Mouse (Mus musculus) regulatory T cell (primary cell): Measurements from ENCODE around the gene Naip1.
"Not testable (repeated sequence)": the region's sequence is repeated elsewhere in the genome, so short reads cannot be mapped to it uniquely, and the experiment has no call there.

Source experiments
- in situ Hi-C: fragments of 300-600 bp; cut with MboI, MseI; formaldehyde crosslinking; loops from one replicate; pipeline ENCODE4 v1.15.1; 2025; ENCODE audit warnings: high pct_unique_total_duplicates

Gene Naip1

DNA sequence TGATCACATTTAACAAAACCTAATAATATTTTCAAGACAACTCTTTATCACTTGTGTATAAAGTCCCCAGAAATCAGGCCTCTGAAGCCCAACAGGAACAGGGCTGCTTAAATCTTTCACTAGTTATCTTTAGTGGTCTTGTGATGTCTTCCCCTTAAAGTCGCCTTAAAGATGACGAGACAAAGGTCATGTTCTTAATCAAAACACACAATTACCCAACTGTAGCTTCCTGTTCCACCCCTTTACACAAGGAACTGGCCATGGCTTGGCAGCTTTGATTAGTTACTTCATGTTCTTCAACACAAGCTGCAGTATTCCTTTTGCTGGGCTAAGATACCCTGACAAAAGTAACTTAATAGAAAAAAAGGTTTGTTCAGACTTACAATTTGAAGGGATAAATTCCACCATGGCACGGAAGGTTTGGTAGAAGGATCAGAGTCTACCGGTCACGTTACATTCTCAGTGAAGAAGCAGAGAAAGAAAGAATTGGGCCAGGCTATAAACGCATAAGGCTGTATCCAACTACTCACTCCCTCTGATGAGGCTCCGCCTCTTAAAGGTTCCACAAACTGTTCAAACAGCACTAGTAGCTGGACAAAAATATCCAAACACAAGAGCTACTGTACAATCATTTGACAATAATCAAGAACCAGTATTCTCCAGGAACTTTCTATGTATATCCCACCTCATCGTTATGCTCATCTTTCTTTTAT is at the start of gene Naip1:
Gene Naip1 (minus strand): TSS at position 455 of the 713 bp plus-strand sequence.
- in situ Hi-C loops = not testable (repeated sequence)

GRCm38 (mm10) chr13:100499625-100500024 is 47.0 kb upstream of the Naip1 start:
- in situ Hi-C loops = loop anchor here (25.0 kb wide), 1 partner anchor 1162 kb away; the partner anchor contains the start of genes Mrps27 and Ptcd2

GRCm38 (mm10) chr13:100495337-100495736 is 42.7 kb upstream of the Naip1 start:
- in situ Hi-C loops = loop anchor here (25.0 kb wide), 1 partner anchor 1158 kb away; the partner anchor contains the start of genes Mrps27 and Ptcd2

DNA sequence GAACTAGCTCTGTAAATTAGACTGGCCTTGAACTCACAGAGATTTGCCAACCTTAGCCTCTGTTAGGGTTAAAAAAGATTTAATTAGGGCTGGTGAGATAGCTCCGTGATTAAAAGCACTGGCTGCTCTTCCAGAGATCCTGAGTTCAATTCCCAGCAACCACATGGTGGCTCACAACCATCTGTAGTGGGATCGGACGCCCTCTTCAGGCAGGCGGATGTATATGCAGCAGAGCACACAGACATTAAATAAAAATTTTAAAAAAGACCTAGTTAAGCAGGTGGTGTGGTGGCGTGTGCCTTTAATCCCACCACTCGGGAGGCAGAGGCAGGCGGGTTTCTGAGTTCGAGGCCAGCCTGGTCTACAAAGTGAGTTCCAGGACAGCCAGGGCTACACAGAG is 41.7 kb upstream of the Naip1 start:
- in situ Hi-C loops = loop anchor here (25.0 kb wide), 1 partner anchor 1157 kb away; the partner anchor contains the start of genes Mrps27 and Ptcd2

DNA sequence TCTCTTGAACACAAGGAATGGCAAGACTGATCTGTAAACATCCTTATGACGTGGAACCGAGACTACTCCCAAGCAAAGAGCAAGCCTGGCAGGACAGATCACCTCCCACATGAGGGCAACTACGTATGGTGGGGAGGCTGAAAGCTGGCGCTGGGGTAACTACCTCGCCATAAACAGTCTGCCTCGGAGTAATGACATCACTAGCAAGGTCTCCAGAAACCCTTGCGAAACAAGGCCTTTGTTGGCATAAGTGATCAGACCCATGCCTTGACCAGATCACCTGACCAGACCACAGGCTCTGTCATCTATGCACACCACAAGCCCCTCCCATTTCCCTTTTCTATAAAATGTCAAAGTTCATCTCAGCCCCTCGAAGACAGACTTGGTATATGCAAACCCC is 40.6 kb upstream of the Naip1 start:
- in situ Hi-C loops = loop anchor here (25.0 kb wide), 1 partner anchor 1156 kb away; the partner anchor contains the start of genes Mrps27 and Ptcd2

- in situ Hi-C loops = loop anchor here (25.0 kb wide), 1 partner anchor 1155 kb away; the partner anchor contains the start of genes Mrps27 and Ptcd2
Measured at GRCm38 (mm10) chr13:100492061-100492787, 39.6 kb upstream of the Naip1 start, which contains the start of gene Gtf2h2. Gtf2h2 (minus strand) TSS chr13:100492579.

DNA sequence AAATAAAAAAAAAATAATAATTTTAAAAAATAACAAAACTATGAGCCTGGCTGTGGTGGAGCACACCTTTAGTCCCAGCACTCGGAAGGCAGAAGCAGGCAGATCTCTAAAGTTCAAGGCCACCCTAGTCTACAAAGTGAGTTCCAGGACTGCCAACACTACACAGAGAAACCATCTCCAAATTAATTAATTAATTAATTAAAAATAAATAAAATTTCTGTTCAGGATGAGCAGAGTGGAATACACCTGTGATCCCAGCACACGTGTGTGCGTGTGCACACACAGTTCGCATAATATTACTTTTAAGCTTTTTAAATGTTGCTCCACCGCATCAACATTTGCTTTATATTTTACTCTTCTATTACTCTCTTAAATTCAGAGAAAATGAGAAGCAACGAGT is 39.0 kb upstream of the Naip1 start:
- in situ Hi-C loops = loop anchor here (25.0 kb wide), 1 partner anchor 1154 kb away; the partner anchor contains the start of genes Mrps27 and Ptcd2

DNA sequence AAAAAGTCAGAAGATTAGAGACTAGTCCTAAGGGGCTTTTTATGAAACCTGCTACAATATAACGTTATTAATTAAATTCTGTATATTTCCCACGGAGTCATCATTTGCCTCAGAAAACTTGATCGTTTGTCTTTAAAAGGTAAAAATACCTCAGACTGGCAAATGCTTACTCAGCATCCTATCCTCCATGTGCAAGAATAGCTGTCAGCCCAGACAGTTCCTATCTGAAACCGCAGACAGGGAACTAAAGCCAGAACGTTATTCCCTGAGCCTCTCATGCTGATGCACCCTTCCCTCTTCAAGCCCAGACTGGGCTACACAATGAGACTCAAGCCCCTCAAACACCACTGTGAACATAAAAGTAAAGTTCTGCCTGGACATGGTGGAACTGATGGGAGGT is 37.8 kb upstream of the Naip1 start:
- in situ Hi-C loops = loop anchor here (25.0 kb wide), 1 partner anchor 1153 kb away; the partner anchor contains the start of genes Mrps27 and Ptcd2

DNA sequence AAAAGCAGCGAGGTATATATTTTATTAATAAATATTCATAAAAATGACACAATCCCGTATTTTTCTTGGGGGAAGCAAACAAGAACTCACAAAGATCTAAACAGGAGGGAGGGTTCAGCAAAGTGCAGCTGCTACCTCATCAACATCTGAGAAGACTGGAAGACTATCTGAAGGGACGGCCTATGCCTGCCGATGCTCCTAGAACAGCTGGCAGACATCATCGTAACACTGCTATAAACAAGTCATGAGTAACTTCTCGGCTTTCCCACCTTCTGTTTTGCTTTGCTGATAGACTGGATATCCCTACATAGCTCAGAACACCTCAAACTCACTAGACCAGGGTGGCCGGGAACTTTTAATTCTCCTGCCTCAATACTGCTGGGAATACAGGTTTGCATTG is 30.9 kb upstream of the Naip1 start:
- in situ Hi-C loops = loop anchor here (5.0 to 25.0 kb wide), 2 partner anchors 356 to 1146 kb away; partner anchors contain the start of genes Mrps27 and Ptcd2

GRCm38 (mm10) chr13:100463527-100464222 is 11.0 kb upstream of the Naip1 start:
- in situ Hi-C loops = no loop called here

- in situ Hi-C loops = no loop called here
Measured at GRCm38 (mm10) chr13:100461336-100461735, 8.7 kb upstream of the Naip1 start.

DNA sequence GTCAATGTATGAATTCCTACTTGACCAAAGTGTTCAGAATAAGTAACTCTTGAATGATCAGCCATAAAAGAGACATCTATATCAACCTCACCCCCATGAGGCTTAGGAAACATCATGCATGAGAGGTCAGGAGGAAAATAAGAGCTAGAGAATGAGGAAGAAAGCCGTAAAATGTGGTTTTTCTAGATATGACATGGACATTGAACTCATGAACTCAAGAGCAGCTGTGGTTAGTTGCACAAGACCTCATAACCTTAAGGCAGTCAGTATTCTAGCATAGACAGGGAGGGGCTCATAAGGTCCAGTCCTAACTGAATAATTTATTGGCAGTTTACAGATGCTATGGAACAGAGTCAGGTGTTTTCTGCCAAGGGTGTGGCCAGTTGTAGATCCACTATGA is 3.2 kb downstream of the Naip1 start:
- in situ Hi-C loops = no loop called here

- in situ Hi-C loops = no loop called here
Measured at GRCm38 (mm10) chr13:100440116-100440515, 12.6 kb downstream of the Naip1 start.

- in situ Hi-C loops = no loop called here
Measured at GRCm38 (mm10) chr13:100438701-100439100, 14.0 kb downstream of the Naip1 start.

GRCm38 (mm10) chr13:100437322-100437825 is 15.3 kb downstream of the Naip1 start:
- in situ Hi-C loops = no loop called here

- in situ Hi-C loops = not testable (repeated sequence)
Measured at GRCm38 (mm10) chr13:100436556-100437163, 16.0 kb downstream of the Naip1 start.

GRCm38 (mm10) chr13:100419958-100420357 is 32.7 kb downstream of the Naip1 start:
- in situ Hi-C loops = loop anchor here (5.0 kb wide), 1 partner anchor 107 kb away; no protein-coding TSS in a partner anchor

DNA sequence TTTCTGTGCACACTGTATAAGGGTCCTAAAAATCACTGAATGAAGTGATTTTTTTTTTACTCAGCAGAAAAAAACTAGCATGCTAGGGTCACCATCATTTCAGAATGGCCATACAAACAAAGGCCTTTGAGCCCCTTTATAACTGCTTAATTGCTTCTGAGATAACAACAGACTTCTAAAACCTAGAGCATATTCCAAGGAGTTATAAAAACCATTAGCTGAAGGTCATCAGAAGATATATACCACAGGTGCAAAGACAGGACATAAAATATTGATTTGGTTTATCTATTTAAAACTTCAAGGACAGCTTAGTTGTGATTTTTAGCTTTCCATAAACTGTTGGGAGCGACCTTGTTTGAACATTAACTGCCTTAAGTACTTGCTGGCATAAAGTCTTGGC is 38.2 kb downstream of the Naip1 start:
- in situ Hi-C loops = no loop called here

GRCm38 (mm10) chr13:100409825-100410224 is 42.8 kb downstream of the Naip1 start:
- in situ Hi-C loops = loop anchor here (10.0 kb wide), 1 partner anchor 1005 kb away; no protein-coding TSS in a partner anchor

DNA sequence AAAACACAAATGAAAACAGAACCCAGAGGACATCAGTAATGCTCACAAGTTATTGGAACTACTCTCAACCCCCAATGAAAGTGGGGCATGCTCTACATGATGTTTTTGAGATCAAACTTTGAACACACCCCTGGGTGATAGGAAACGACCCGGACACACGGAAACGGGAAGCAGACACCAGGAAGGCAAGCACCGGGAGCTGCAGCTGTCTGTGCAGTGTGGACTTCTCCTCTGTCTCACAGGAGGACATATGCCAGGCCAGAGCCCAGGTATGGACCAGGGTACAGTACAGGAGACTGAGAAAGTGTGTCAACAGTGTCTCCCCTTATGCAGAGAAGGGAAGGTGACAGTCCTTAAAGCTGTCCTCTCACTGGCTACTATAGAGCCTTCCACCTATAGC is 43.5 kb downstream of the Naip1 start:
- in situ Hi-C loops = loop anchor here (10.0 kb wide), 1 partner anchor 1004 kb away; no protein-coding TSS in a partner anchor

DNA sequence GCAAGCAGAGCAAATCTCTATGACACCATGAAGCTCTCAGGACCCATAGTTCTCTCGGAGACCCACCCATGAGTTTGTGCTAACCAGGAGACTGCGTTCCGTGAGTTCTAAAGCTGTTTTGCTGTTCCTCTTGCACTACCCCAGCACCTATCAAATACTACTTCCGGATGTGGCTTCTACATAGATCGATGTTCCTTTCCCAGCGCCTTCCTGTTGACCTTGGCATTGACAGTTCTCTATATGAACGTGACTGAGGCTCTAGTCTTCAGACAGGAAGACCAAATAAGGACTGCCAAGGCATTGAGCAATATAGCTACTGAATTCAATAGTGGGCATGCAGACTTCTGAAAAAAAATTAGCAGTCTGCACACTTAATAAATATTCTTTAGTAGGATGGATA is 44.4 kb downstream of the Naip1 start:
- in situ Hi-C loops = loop anchor here (10.0 kb wide), 1 partner anchor 1003 kb away; no protein-coding TSS in a partner anchor
